Mouse (Mus musculus) urinary bladder, adult 18-20 months (tissue): ENCODE results near the gene Synpo2l.

Experiments used
- DNase-seq, 2 experiments: peaks; one replicate each; pipeline ENCODE4 v3.0.0; 2022; ENCODE audit warnings: low spot score in 2 of 2, mixed read lengths in 2 of 2

Gene Synpo2l

DNA sequence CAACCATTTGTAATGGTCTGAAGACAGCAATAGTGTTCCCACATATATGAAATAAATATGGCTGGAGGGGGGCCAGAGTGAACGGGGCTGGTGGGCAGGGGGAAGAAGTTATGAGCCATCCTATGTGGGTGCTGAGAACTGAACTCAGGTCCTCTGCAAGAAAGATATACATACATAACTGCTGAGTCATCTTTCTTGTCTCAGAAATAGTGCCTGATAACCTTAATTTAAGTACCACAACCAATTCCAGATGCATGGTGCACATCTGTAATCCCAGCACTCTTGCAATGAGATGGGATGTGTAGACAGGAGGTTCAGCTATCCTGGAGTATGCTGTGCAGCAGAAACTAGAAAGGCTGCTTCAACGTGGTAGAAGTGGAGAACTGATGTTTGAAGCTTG lies 13.6 kb upstream of the Synpo2l start:
- DNase-seq, result no peak

DNA sequence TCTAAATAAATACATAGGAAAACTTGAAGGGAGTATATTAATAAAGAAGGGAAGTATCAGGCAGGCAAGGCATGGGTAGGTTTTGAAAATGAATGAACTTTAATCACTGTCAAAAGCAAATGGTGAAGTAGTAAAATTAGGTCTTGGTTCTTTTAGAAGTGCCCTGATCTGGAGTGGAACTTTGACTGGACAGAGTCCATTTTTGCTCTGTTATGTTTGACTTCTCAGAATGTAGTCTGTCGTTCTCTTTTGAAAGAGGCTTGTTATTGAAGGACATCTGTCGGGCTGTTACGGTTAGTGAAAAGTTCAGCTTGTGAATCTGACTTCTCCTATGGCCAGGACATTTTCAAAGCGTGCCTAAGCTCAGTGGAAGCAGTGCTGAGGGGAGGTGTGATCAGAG lies 9.8 kb upstream of the Synpo2l start:
- no peak for DNase-seq

DNA sequence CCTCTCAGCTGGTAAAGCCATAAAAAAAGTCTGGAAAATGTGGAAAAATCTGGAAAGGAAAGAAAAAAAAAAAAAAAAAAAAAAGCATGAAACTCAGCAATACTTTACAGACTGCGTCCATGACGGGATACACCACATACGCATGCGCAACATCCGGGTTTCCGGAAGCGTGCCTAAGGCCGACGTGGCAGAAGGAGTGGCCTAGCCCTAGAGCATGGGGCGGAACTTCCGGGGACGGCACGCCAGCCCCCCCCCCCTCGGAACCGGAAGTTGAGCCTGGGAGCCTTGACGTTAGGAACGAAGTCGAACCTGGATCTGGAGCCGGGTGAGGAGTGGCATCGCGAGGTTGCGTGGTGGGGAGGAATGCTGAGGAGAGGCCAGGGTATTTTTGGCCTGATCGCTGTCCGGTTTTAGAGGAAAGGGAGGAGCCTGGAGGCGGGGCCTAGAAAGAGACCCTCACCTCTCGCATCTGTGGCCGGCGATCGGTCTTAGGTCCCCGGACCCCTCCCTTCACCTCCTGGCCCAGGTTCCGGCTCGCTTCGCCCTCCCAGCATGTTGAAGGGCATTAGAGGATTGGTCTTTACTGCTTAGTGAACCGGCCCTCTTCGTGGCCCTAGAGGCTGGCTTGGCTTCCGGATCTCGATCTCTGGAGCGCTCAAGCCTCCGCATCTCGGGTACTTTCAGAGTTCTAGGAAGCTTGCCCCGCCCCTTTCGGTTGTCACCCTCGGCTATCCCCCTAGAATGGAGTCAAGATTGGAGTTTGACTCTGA lies 6.1 kb upstream of the Synpo2l start, which contains the start of gene Sec24c:
Sec24c (plus strand) TSS at position 245 of the 770 bp plus-strand sequence.
- DNase-seq, result peak; percentile 94 to 96

DNA sequence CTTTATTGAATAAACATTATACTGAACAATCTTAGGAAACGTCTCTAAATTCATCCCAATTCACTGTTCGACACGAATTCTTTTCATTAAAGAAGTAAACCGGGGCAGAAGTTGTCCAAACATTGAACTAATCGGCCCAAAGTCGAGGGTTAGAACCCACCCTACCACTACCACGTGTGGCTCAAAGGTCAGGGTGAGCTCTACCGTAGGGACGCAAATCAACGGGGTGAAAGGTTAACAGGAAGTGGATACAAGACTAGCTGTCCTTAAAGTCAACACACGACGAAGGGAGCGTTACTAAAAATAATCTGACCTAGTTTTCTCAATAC lies 5.5 kb upstream of the Synpo2l start:
- peak in 1 of 2 experiments; percentile 35 for DNase-seq

DNA sequence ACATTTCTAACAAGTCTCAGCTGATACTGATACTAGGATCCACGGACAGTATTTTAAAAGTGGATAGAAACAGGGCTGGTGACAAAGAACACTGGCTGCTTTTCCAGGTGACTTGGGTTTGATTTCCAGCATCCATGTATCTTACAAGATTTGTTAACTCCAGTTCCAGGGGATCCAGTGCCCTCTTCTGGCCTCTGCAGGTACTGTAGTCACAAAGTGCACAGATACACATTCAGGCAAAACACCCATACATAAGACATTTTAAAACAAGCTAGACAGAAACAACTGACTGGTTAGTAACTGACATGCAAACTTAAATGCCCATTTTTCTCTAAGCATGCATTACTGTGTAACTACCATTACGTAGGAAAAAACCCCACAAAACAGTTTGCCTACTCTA lies 4.8 kb upstream of the Synpo2l start:
- DNase-seq, result no peak

DNA sequence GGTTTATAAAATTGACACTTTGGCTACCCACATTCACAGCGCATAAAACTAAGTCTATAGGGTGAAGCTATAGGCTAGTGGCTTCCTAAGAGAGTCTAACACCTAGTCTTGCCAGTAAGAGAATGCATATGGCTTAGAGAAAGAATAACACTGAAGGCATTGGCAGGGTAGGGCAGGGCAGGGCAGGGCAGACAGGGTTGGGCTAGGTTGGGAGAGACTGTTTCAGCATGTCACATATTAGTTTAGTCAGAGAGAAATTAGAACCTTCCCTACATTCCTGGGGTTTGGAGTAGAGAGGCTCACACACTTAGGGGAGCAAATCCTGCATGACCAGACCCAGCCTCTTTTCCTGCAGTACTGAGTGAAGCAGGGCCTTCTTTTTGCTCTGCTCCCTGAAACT lies 685 bp downstream of the Synpo2l start:
- DNase-seq, result no peak

DNA sequence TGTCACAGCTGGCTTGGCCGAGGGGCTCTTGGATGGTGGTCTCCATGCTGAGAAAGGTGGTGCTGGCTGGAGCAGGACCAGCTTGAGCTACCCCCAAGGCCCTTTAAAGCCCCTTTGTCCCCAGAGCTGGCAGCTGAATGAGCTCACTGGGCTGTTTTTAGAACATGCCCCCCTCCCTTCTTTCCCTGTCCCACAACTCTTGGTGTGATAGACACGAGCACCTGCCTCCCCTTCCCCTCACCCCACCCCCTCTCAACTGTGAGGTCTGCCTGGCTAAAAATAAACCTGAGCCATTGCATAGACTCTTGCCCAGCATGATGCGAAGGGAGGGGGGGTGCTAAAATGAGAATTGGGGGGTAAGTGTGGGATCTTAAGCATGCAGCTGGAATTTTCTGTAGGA lies 3.7 kb downstream of the Synpo2l start:
- no peak for DNase-seq

DNA sequence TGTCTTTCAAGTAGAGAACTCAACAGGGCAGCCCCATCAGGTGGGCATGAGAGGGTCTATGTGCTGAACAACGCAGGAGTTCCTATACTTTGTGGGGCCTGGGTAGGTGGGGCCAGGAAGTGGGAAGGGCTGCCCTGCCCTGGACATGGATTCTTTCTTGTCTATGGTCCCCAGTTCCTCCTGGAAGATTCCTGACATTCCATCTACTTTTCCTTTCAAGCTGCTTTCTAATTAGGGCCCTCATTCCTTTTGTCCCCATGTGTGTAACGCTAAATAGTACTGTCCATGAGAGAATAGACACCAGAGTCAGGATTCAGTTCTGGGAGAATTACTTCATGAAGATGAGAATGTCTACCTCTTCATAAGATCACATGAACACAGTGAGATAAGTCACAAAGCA lies 4.6 kb downstream of the Synpo2l start:
- no peak for DNase-seq

DNA sequence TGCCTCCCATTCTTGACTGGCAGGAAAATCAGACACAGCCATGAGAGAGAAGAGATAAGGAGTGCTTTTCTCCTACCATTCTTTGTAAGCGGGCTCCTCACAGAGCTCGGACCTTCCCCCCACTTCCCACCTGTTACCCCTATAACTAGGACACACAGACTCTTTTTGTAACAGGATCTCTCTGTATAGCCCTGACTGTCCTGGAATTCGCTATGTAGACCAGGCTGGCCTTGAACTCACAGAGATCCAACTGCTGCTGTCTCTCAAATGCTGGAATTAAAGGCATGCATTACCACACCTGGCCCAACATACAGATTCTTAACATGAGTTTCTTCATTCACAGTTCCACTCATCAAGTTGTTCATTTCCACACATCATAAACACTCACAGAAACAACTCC lies 5.4 kb downstream of the Synpo2l start:
- DNase-seq, result no peak

DNA sequence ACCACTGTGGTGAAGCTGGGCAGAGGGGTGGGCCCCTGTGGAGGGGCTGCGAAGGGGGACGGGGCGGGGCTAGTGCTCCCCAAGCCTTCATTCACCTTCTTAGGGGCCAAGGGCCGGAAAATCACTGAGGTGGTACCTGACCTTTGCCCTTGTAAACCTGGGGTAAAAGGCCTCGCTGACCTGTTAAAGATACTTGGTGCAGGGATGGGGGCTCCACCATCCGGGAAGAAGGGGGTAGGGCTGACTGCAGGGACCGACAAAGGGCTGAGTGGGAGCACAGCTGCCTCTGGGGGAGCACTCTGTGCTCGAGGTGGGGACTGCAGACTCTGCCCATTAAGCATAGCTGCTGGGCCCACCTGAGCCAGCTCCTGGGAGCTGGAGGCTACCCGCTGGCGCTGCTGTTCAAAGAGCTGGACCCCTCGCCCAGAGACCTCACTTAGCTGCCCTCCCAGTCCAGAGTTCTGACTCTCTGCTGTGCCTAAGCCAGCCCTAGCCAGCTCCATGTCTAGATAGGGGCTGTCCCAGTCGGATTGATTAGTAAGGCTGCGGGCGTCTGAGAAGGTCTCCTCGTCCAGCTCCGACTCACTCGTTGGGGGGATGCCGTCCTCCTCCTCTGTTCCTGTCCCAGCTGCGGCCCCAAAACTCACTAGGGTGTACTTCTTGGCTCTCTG lies 6.4 kb downstream of the Synpo2l start:
- no peak for DNase-seq

DNA sequence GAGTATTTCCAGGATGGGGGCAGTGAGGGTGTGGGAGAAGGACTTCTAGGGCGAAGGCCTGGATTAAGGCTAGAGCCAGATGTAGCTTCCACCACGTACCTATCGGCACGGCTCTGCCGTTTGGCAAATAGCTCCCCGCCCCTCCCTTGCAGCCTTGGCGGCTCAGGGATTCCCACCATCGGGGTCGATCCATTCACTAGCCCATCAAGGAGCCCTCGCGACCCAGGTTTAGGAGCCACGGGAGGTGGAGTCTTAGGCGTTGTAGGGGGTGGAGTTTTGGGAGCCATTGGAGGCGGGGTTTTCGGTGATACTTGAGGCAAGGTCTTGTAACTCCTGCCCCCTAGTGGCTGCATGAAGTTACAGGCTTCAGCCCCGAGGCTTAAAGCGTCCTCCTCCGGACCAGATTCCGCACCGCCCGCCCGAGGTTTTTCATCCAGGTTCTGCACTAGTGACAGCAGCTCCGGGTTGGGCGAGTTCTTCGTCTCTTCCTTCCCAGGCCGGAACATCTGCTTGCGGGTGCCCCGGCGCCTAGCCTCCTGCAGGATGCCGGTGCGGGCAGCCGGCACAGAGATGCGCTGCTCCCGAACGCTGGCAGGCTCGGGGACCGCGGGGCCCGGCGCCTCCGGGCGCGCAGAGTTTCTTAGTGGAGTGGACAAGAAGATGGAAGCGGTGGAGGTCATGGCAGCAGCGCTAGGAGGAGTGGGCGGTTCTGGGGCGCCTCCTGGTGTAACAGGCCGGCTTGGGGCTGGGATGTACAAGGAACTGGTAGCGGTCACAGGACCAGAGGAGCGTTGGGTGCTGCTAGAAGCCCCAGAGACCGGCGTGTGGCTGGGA lies 7.1 kb downstream of the Synpo2l start:
- peak; percentile 87 to 89 for DNase-seq

DNA sequence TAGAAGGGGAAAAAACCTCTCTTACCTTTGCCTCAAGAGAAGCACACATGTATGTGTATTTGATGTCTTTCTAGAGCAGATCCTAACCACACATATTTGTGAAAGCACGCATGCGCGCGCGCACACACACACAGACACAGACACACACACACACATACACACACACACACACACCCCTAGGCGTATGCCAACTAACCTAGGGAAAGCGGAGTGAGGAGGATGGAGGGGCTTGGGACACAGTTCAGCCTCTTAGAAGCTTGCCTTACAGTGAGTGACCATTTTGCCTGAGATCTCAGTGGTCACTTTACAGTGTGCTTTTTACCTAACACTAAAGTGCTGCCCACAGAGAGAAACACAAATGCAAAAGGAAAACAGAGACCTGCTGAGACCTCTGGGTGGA lies 8.5 kb downstream of the Synpo2l start:
- no peak for DNase-seq

DNA sequence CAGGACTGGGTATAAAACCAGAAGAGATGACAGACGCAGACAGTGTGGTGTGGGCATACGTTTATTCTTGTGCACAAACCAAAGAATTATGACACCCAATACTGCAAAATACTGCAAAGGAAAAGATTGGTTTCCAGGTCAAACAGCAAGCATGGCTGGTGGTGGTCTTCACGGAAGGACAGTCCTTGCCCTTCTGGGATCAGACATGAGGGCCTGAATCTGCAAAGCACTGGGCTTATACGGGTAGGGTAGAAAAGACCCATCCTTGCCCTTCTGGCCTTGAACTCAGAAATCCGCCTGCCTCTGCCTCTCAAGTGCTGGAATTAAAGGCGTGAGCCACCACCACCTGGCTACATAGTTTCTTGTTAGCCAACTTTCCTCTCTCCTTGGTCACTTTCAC lies 9.3 kb downstream of the Synpo2l start:
- DNase-seq, result no peak

DNA sequence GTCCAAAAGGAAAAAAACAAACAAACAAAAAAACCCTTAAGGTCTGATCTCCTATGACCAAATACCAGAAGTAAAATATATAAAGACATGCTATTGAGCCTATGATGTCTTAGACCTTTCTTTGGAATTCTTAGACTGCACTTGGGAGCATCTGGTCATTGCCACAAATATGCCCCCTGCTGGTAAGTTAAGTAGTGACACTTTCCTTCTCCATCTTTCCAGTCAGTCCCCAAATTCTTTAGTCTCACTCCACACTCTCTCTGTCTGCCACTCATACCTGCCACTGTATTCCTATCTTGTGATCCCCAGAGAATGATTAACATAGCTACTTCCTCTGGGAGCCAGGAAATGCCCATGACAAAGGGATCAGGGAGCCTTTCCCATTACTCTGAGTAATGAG lies 9.8 kb downstream of the Synpo2l start:
- no peak for DNase-seq

DNA sequence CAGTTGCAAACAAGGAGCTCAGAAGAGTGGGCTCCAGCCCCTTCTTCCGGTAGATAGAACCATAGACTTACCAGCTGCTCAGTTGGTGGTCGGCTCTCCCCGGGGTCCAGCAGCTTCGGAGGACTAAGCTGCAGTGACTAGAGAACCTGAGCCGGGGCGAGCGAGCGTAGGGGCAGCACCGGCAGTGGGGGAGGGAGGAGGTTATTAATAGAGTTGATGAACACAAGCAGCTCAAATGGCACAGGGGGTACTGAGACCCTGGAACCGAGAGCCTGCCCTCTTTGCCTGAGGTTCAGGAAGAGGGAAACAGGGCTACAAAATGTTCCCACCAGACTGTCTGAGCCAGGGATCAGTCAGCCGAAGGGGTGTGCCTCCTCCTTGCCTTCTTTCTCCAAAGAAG lies 11.8 kb downstream of the Synpo2l start, which contains the start of gene Myoz1:
Myoz1 (minus strand) TSS at position 180 of the 400 bp plus-strand sequence.
- no peak for DNase-seq

DNA sequence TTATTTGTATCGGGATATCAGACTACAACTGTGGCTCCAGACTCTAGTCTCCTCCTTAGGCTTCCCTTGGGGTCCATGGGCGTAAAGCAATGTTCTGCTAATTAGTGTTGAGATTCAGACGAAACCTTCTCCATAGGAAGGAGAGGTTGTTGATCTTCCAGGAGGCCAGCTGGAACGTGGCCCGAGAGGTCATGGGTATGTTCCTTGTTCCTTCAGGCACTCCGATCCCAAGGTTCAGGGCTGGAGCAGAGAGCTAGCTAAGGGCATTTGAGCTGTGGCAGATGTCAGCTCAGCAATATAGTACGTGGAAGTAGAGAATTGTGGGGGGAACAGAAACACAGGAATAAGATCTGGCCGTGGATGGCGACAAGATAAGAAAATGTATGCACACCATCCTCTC lies 12.4 kb downstream of the Synpo2l start:
- DNase-seq, result no peak

DNA sequence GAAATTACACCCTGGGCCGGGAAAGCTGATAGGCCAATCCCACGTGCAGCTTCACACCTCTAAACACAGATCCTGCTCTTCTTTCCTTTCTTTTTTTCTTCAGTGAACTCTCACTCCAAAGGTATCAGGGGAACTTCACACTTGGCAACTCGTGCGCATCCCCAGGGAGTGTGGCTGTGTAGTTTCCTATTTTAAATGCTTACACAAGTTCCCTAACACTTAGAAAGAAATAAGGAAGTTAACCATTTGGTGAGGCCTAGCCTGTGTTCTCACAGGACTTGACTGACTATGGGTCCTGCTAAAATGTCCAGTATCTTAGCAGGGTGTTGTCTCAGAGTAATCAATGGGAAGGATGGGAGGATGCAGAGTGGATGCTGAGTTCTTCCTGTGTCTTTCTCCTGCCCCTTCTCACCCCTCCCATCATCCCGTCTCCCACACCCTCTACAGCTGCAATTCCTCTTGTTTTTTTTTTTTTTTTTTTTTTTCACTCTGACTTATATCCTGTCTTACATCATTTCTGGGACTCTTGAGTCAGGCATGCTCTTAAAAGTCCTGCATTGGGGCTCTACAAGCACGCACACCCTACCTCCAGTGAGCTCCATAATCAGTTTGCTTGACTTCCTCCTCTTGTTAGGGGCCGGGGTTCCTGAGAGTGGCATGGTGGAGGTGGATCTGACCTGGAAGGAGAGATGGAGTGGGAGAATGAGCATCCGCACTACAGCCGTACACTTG lies 13.3 kb downstream of the Synpo2l start:
- no peak for DNase-seq

DNA sequence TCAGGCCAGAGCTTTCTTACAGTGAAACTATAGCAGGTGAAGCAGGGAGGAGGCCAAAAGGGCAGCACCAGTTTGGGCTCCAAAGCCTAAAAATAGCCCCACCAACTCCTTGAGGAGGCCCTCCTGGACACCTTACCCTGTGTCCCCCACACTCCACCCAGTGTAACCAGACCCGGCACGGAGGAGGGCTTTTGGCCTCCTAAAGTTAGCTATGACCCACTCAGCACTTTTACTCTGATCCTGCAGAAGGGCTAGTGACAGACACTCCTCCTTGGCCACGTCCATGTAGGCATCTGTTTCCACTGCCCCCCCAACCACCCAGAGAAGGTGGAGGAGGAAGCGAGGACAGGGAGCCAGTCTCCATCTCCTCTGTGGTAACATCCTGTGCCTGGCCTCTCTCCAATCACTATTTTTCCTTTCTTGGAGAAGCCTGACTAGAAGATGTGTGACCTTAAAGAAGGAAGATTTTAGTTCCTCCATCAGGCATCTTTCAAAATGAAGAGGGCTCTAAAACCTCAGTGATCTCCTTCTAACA lies 16.4 kb downstream of the Synpo2l start:
- DNase-seq, result no peak

DNA sequence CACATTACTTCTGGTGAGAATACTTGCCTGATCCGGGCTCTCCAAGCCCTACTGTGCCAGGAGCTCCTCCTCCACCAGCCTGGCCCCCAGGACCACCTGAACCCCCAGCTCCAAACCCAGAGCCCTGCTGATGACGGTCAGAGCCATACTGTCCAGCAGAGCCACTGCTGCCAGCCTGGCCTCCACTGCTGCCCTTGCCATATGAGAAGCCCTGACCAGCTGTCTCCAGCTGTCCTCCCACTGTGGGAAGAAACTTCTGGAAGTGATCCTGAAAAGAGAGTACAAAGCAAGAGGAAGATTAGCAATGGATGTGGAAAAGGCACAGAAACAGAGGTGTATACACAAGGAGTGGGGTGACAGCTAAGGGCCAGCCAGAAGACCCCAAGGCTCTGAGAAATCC lies 17.2 kb downstream of the Synpo2l start:
- no peak for DNase-seq

DNA sequence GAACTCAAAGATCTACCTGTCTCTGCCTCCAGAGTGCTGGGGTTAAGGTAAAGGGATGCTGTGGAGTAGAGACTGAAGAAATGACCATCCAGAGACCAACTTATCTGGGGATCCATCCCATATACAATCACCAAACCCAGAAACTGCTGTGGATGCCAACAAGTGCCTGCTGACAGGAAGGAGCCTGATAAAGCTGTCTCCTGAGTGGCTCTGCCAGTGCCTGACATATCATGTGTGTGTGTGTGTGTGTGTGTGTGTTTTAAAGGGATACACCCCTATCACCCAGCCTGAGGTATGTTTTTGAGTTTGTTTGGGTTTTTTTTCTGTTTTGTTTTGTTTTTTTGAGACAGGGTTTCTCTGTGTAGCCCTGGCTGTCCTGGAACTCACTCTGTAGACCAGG lies 21.8 kb downstream of the Synpo2l start:
- no peak for DNase-seq

DNA sequence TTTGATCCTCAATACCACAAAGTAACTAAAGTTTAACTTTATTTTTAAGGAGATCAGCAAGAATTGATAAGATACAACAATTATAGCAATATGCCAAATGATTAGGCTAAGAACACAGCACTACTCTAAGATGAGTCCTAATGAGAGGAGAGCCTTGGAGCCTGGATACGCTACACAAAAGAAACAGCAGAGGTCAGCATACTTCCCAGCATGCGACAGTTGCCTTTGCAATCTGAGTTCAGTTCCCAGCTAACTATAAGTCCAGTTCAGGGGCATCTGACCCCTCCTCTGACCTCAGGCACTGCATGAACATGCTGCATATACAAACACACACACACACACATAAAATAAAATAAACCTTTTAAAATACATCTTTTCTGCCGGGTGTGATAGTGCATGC lies 22.6 kb downstream of the Synpo2l start:
- DNase-seq, result no peak

DNA sequence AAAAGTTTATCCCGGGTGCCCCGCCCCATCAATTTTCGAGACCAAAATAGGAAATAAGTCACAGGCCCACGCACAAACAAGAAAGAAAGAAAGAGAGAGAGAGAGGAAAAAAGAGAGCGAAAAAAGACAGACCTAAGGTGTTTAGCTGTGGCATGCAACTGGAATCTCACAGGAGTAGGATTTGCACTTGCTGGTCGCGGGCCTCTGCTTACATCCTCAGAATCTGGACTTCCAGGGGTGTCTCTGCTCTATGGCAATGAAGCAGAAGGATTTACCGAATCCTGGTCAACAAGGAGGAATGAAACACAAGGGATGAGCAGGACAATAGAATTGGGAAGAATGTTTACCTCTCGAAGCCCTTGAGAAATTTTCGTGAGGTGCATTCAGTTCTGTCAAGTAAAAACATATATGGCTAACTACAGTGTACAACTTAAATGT lies 26.7 kb downstream of the Synpo2l start:
- DNase-seq, result no peak
